Mouse (Mus musculus): ENCODE data around the gene 4932438A13Rik.

DNA sequence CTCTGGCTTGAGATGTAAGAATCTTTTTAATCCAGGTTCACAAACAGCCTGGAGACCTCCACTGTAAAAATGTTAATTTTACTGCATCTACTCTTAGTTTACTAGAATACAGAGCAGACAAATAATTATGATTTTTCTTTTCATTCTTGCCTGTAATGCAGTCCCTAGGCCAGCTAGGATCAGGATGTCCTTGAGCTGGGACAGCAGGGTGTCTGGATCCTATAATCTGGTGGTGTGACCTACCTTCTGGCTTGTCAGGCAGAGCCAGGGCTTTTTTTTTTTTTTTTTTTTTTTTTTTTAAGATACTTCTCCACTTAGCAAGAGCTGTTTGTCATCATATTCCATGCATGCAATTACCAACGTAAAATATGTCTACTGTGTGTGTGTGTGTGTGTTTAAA, 37.8 kb upstream of the 4932438A13Rik start:
- TF ChIP-seq CTCF (IDR thresholded peaks at IDR 0.05; ENCODE audit: low read depth) (no peak), EP300 (IDR thresholded peaks at IDR 0.05; ENCODE audit: low read depth) (no peak)
